14 mouse cellular contexts compared by ENCODE assay signal in the genomic region with DNA sequence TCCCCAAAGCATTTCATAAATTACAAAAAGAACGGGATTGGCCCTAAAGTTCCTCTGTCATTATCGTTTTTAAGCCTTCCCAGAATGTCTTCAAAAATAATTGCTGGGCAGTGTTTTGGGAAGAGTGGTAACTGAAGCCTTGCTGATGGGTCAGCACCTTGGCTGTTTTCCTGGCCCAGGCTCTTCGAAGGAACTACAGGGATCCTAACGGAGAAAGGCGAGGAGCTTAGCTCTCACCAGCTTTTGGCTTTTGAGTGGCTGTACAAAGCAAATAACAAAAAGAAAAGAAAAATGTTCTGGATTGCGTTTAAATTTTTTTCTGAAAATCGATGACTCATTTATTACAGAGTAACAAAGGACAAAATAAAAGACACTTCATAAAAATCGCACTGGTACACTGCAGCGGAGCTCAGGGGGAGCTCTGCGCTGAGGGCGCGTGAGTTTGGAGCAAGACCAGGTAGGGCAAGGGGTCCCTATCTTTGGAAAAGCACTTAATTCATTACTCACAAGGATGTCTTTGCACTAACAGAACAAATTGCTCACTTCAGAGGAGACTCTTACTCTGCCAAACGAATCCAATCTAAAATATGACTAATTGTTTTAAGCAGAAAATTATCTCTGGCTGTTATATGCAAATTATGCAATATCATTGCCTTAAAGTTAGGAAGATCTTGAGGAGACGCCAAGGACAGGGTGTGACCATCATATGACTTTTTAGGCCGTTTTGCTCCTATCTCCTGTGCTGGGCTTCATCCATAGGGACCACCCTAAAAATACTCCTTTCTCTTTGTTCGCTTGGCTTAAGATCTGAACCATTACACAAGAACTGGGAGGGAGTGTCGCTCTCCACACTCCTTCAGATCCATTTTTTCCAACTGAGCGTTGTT. TPM values are rescaled to one million over a fixed set of nuclear protein-coding genes. Genes with fewer than 3 reads are reported as not detected.
A peak's percentile ranks its signal among the peaks of the same experiment; 100 is the strongest.
DNase-seq lines count a peak whose midpoint lies in the region; ATAC-seq and TF ChIP-seq lines count a peak whose summit lies in the region.
"Had no signal": no experiment of that assay in that cellular context is flagged by ENCODE, and none has a peak within 500 bp of the region (broad histone marks: within the 10 kb centered on the region; RNA-seq: fewer than 3 reads in every experiment).

No protein-coding gene starts in this region.

- no peaks in the 10 kb centered on the region for H3K9me3 ChIP-seq in lung, embryonic 14.5 days (ENCODE audit: low read depth, low read length)
- H3K9me3 ChIP-seq: embryonic facial prominence, embryonic 13.5 days; neural tube, embryonic 15.5 days had no signal

- TF ChIP-seq CTCF in gastrocnemius, adult 2 months (IDR thresholded peaks at IDR 0.05): no peak
- no peak for TF ChIP-seq CTCF in lung, embryonic 14.5 days (IDR thresholded peaks at IDR 0.05; ENCODE audit: low read depth)

- H3K9ac ChIP-seq in lung, embryonic 14.5 days: no peak overlapping the region
- H3K9ac ChIP-seq: embryonic facial prominence, embryonic 13.5 days; neural tube, embryonic 15.5 days had no signal

- 0 out of 2 replicates have a peak, but pooled peaks have one; percentile 23 for ATAC-seq in lung, embryonic 14.5 days (ENCODE audit: insufficient read depth)
- ATAC-seq in megakaryocyte-erythroid progenitor cell, adult 5-6 weeks (replicated peaks; ENCODE audit: low FRiP score, low TSS enrichment, poor library complexity, severe bottlenecking): 0 out of 2 replicates have a peak, but pooled peaks have one; percentile 39
- ATAC-seq: hindbrain, embryonic 16.5 days had no signal

- peak overlapping the region; percentile 32; the same call in 1 of the 2 replicates for H3K4me3 ChIP-seq in gastrocnemius, adult 2 months
- H3K4me3 ChIP-seq in lung, embryonic 14.5 days (ENCODE audit: low read depth, low read length): no peak overlapping the region
- no peak overlapping the region for H3K4me3 ChIP-seq in brown adipose tissue, adult 24 weeks (ENCODE audit: insufficient read depth, low read depth, low read length)
- H3K4me3 ChIP-seq: embryonic facial prominence, embryonic 13.5 days; neural tube, embryonic 15.5 days had no signal

- no peak overlapping the region for H3K4me2 ChIP-seq in lung, embryonic 14.5 days
- H3K4me2 ChIP-seq: embryonic facial prominence, embryonic 13.5 days; neural tube, embryonic 15.5 days had no signal

- 49% methylated on average over 18 of the region's 18 CpGs for WGBS in lung, embryonic 14.5 days

- H3K27ac ChIP-seq in gastrocnemius, adult 2 months: peak overlapping the region; percentile 70
- H3K27ac ChIP-seq in lung, embryonic 14.5 days (ENCODE audit: low read depth): peak overlapping the region; percentile 44; the same call in 1 of the 2 replicates
- H3K27ac ChIP-seq in brown adipose tissue, adult 24 weeks (replicated peaks; ENCODE audit: low read depth, low read length): peak overlapping the region; percentile 48
- H3K27ac ChIP-seq: embryonic facial prominence, embryonic 13.5 days; neural tube, embryonic 15.5 days had no signal

- no peaks in the 10 kb centered on the region for H3K36me3 ChIP-seq in lung, embryonic 14.5 days (ENCODE audit: insufficient read depth)
- H3K36me3 ChIP-seq: embryonic facial prominence, embryonic 13.5 days; neural tube, embryonic 15.5 days had no signal

- peak; percentile 57 for DNase-seq in gastrocnemius, adult 2 months
- DNase-seq in gastrocnemius, postnatal 10 days: no peak
- no peak for DNase-seq in lung, embryonic 14.5 days
- no peak for DNase-seq in lung, postnatal 4 days
- DNase-seq in embryo, embryonic 10 days (ENCODE audit: low spot score): no peak
- DNase-seq in cerebellum, adult 9-10 months: no peak
- DNase-seq: adrenal gland, postnatal 36 days; cerebellum, postnatal 25 days; liver had no signal

- no peaks in the 10 kb centered on the region for H3K27me3 ChIP-seq in lung, embryonic 14.5 days (ENCODE audit: insufficient read depth, low read length)
- H3K27me3 ChIP-seq: embryonic facial prominence, embryonic 13.5 days; neural tube, embryonic 15.5 days had no signal

- H3K4me1 ChIP-seq in lung, embryonic 14.5 days (ENCODE audit: insufficient read depth): peaks cover 22% of the 10 kb centered on the region
- H3K4me1 ChIP-seq in brown adipose tissue, adult 24 weeks (ENCODE audit: control insufficient read depth, insufficient read depth, insufficient read length, low read length): peaks cover 5% of the 10 kb centered on the region; the same call in 1 of the 2 replicates
- H3K4me1 ChIP-seq: neural tube, embryonic 15.5 days had no signal

- intact Hi-C loops in gastrocnemius, adult 2 months (cut with DNase I): no loop called here

RNA-seq across cellular contexts. Expression of gene Add3, which starts 32.6 kb away (rescaled TPM):
- total RNA-seq in gastrocnemius, adult 2 months (2021): 10 to 100 TPM; 17.0 to 29.5 TPM
- total RNA-seq in gastrocnemius, postnatal 10 days (2021): 10 to 100 TPM; 61.3 to 68.6 TPM
- 119 and 123 TPM in 2 replicates for polyA plus RNA-seq in lung, embryonic 14.5 days (2014; fragmentation: Nextera tagmentation; extraction: Ambion mirVana)
- polyA plus RNA-seq in brown adipose tissue, adult 24 weeks (2012; ENCODE audit: insufficient read depth, insufficient read length, missing spikeins): 40.1 and 40.8 TPM in 2 replicates
- 21.4 and 29.3 TPM in 2 replicates for total RNA-seq in megakaryocyte-erythroid progenitor cell, adult 5-6 weeks (2014; fragmentation: Nextera tagmentation)
- 37.2 and 52.9 TPM in 2 replicates for total RNA-seq in megakaryocyte-erythroid progenitor cell, adult 5-6 weeks (2017)
